In genomic region chr15:84669771-84670656, GRCm38 (mm10) we compare ENCODE assay signal across 17 mouse cellular contexts. TPM values are rescaled to one million over a fixed set of nuclear protein-coding genes. Genes with fewer than 3 reads are reported as not detected.
DNase-seq lines count a peak whose midpoint lies in the region; ATAC-seq and TF ChIP-seq lines count a peak whose summit lies in the region.
"Had no signal": no experiment of that assay in that cellular context is flagged by ENCODE, and none has a peak within 500 bp of the region (broad histone marks: within the 10 kb centered on the region; RNA-seq: fewer than 3 reads in every experiment).

No protein-coding gene starts in this region.

- DNase-seq in cerebellum, postnatal 25 days, result peak; percentile 57 to 66
- no peak for DNase-seq in kidney, adult 18-20 months
- DNase-seq in midbrain, postnatal 0 days (ENCODE audit: low spot score), result peak; percentile 66
- DNase-seq in embryonic facial prominence, embryonic 14.5 days (ENCODE audit: low spot score), result peak; percentile 26
- DNase-seq: adrenal gland, postnatal 14 days; B cell, adult 2 months; heart, postnatal 4 days; lung, postnatal 14 days had no signal

- H3K4me1 ChIP-seq in kidney, embryonic 15.5 days, result peaks cover 31% of the 10 kb centered on the region
- H3K4me1 ChIP-seq in midbrain, postnatal 0 days (ENCODE audit: insufficient read depth, low read length), result peaks cover 7% of the 10 kb centered on the region; the same call in 1 of the 2 replicates
- H3K4me1 ChIP-seq in midbrain, embryonic 16.5 days (ENCODE audit: control insufficient read depth, insufficient read depth, low read length), result peaks cover 3% of the 10 kb centered on the region
- H3K4me1 ChIP-seq in embryonic facial prominence, embryonic 14.5 days (ENCODE audit: control insufficient read depth, insufficient read depth, low read length), result peaks cover 2% of the 10 kb centered on the region; the same call in 1 of the 2 replicates

- 0 out of 2 replicates have a peak overlapping the region, but pooled peaks have one; percentile 25 for H3K27ac ChIP-seq in kidney, embryonic 15.5 days
- peak overlapping the region; percentile 43; the same call in 1 of the 2 replicates for H3K27ac ChIP-seq in midbrain, postnatal 0 days (ENCODE audit: low read depth, low read length)
- H3K27ac ChIP-seq in midbrain, embryonic 16.5 days (ENCODE audit: low read length), result no peak overlapping the region
- 0 out of 2 replicates have a peak overlapping the region, but pooled peaks have one; percentile 48 for H3K27ac ChIP-seq in embryonic facial prominence, embryonic 14.5 days (replicated peaks; ENCODE audit: low read depth, low read length)
- H3K27ac ChIP-seq: embryonic facial prominence, embryonic 13.5 days; intestine, embryonic 15.5 days; liver, embryonic 15.5 days; stomach, postnatal 0 days had no signal

- no peak overlapping the region for H3K9ac ChIP-seq in kidney, embryonic 15.5 days
- H3K9ac ChIP-seq in midbrain, postnatal 0 days (replicated peaks; ENCODE audit: low read length, poor library complexity, severe bottlenecking), result no peak overlapping the region
- H3K9ac ChIP-seq in midbrain, embryonic 16.5 days (ENCODE audit: low read depth, low read length), result no peak overlapping the region
- H3K9ac ChIP-seq in embryonic facial prominence, embryonic 14.5 days (ENCODE audit: low read depth, low read length), result 0 out of 2 replicates have a peak overlapping the region, but pooled peaks have one; percentile 11
- H3K9ac ChIP-seq: embryonic facial prominence, embryonic 13.5 days; intestine, embryonic 15.5 days; liver, embryonic 15.5 days had no signal

- ATAC-seq in cerebellum, adult (ENCODE audit: insufficient number of reproducible peaks, low FRiP score, low TSS enrichment), result no peak
- ATAC-seq in kidney, embryonic 15.5 days (replicated peaks; ENCODE audit: low FRiP score), result no peak
- no peak; the same call in 1 of the 2 replicates for ATAC-seq in midbrain, postnatal 0 days (ENCODE audit: low FRiP score)
- ATAC-seq in midbrain, embryonic 16.5 days, result no peak
- no peak for ATAC-seq in embryonic facial prominence, embryonic 14.5 days (ENCODE audit: low read depth)
- ATAC-seq: intestine, embryonic 15.5 days had no signal

- no peaks in the 10 kb centered on the region for H3K27me3 ChIP-seq in kidney, embryonic 15.5 days
- no peaks in the 10 kb centered on the region for H3K27me3 ChIP-seq in midbrain, postnatal 0 days (ENCODE audit: insufficient read depth, low read length)
- no peaks in the 10 kb centered on the region for H3K27me3 ChIP-seq in midbrain, embryonic 16.5 days (ENCODE audit: control insufficient read depth, insufficient read depth, low read depth, low read length)
- H3K27me3 ChIP-seq in embryonic facial prominence, embryonic 14.5 days (replicated peaks; ENCODE audit: control insufficient read depth, insufficient read depth, low read length), result no peaks in the 10 kb centered on the region
- H3K27me3 ChIP-seq: embryonic facial prominence, embryonic 13.5 days; intestine, embryonic 15.5 days had no signal

- no peak for TF ChIP-seq CTCF in midbrain, postnatal 0 days (IDR thresholded peaks at IDR 0.05)

- H3K36me3 ChIP-seq in kidney, embryonic 15.5 days, result no peaks in the 10 kb centered on the region
- no peaks in the 10 kb centered on the region for H3K36me3 ChIP-seq in midbrain, postnatal 0 days (ENCODE audit: insufficient read depth, low read length)
- no peaks in the 10 kb centered on the region for H3K36me3 ChIP-seq in midbrain, embryonic 16.5 days (ENCODE audit: control insufficient read depth, insufficient read depth, low read length)
- no peaks in the 10 kb centered on the region for H3K36me3 ChIP-seq in embryonic facial prominence, embryonic 14.5 days (ENCODE audit: control insufficient read depth, insufficient read depth, low read length)
- H3K36me3 ChIP-seq: embryonic facial prominence, embryonic 13.5 days; G1E; intestine, embryonic 15.5 days; liver, embryonic 15.5 days had no signal

- H3K9me3 ChIP-seq in kidney, embryonic 15.5 days (replicated peaks), result no peaks in the 10 kb centered on the region
- H3K9me3 ChIP-seq in midbrain, postnatal 0 days (ENCODE audit: low read length), result no peaks in the 10 kb centered on the region
- no peaks in the 10 kb centered on the region for H3K9me3 ChIP-seq in midbrain, embryonic 16.5 days (replicated peaks; ENCODE audit: control insufficient read depth, low read length, poor library complexity, severe bottlenecking)
- no peaks in the 10 kb centered on the region for H3K9me3 ChIP-seq in embryonic facial prominence, embryonic 14.5 days (ENCODE audit: control insufficient read depth, low read length)
- H3K9me3 ChIP-seq: embryonic facial prominence, embryonic 13.5 days; intestine, embryonic 15.5 days; liver, embryonic 15.5 days had no signal

- no peak overlapping the region for H3K4me3 ChIP-seq in kidney, embryonic 15.5 days (replicated peaks)
- no peak overlapping the region for H3K4me3 ChIP-seq in midbrain, postnatal 0 days (ENCODE audit: low read depth, low read length)
- H3K4me3 ChIP-seq in midbrain, embryonic 16.5 days (ENCODE audit: low read depth, low read length), result no peak overlapping the region
- no peak overlapping the region for H3K4me3 ChIP-seq in embryonic facial prominence, embryonic 14.5 days (ENCODE audit: low read depth, low read length)
- H3K4me3 ChIP-seq: embryonic facial prominence, embryonic 13.5 days; intestine, embryonic 15.5 days; liver, embryonic 15.5 days had no signal

- H3K4me2 ChIP-seq in kidney, embryonic 15.5 days, result no peak overlapping the region
- no peak overlapping the region for H3K4me2 ChIP-seq in midbrain, postnatal 0 days (ENCODE audit: low read depth, low read length, poor library complexity, severe bottlenecking)
- no peak overlapping the region for H3K4me2 ChIP-seq in midbrain, embryonic 16.5 days (ENCODE audit: low read length)
- H3K4me2 ChIP-seq in embryonic facial prominence, embryonic 14.5 days (ENCODE audit: low read depth, low read length), result no peak overlapping the region
- H3K4me2 ChIP-seq: embryonic facial prominence, embryonic 13.5 days; intestine, embryonic 15.5 days; liver, embryonic 15.5 days had no signal

- 82% methylated on average over 23 of the region's 23 CpGs for WGBS in kidney, embryonic 15.5 days
- WGBS in midbrain, postnatal 0 days, result 72% methylated on average over 23 of the region's 23 CpGs
- WGBS in midbrain, embryonic 16.5 days, result 76% methylated on average over 23 of the region's 23 CpGs
- 75% methylated on average over 23 of the region's 23 CpGs for WGBS in embryonic facial prominence, embryonic 14.5 days

RNA-seq across cellular contexts. Expression of gene Prr5, which starts 0.6 kb away (rescaled TPM):
- 40.3 and 46.8 TPM in 2 replicates for polyA plus RNA-seq in kidney, embryonic 15.5 days (2015; fragmentation: Nextera tagmentation; extraction: Ambion mirVana)
- total RNA-seq in midbrain, postnatal 0 days (2014; rRNA removed), result 25.8 and 33.4 TPM in 2 replicates
- 37.8 and 40.7 TPM in 2 replicates for polyA plus RNA-seq in midbrain, postnatal 0 days (2015; fragmentation: Nextera tagmentation; extraction: Ambion mirVana)
- 28.1 and 30.8 TPM in 2 replicates for polyA plus RNA-seq in midbrain, embryonic 16.5 days (2015; fragmentation: Nextera tagmentation; extraction: Ambion mirVana)
- polyA plus RNA-seq in embryonic facial prominence, embryonic 14.5 days (2014; fragmentation: Nextera tagmentation; extraction: Ambion mirVana), result 26.4 and 31.8 TPM in 2 replicates
- total RNA-seq: G1E had no signal
- polyA plus RNA-seq: G1E had no signal

RNA-seq across cellular contexts. Expression of gene Arhgap8, which starts 49.8 kb away (rescaled TPM):
- polyA plus RNA-seq in kidney, embryonic 15.5 days (2015; fragmentation: Nextera tagmentation; extraction: Ambion mirVana), result 7.9 and 10.3 TPM in 2 replicates
- total RNA-seq in midbrain, postnatal 0 days (2014; rRNA removed), result 0.44 and 0.61 TPM in 2 replicates
- 0.33 and 0.53 TPM in 2 replicates for polyA plus RNA-seq in midbrain, postnatal 0 days (2015; fragmentation: Nextera tagmentation; extraction: Ambion mirVana)
- polyA plus RNA-seq in midbrain, embryonic 16.5 days (2015; fragmentation: Nextera tagmentation; extraction: Ambion mirVana), result 0.35 and 0.39 TPM in 2 replicates
- 3.1 and 4.6 TPM in 2 replicates for polyA plus RNA-seq in embryonic facial prominence, embryonic 14.5 days (2014; fragmentation: Nextera tagmentation; extraction: Ambion mirVana)
- total RNA-seq: G1E; layer of hippocampus, postnatal 14 days had no signal
- polyA plus RNA-seq: G1E had no signal
